Mouse (Mus musculus): ENCODE measurements around the gene Akt1.

The Akt1 gene

DNA sequence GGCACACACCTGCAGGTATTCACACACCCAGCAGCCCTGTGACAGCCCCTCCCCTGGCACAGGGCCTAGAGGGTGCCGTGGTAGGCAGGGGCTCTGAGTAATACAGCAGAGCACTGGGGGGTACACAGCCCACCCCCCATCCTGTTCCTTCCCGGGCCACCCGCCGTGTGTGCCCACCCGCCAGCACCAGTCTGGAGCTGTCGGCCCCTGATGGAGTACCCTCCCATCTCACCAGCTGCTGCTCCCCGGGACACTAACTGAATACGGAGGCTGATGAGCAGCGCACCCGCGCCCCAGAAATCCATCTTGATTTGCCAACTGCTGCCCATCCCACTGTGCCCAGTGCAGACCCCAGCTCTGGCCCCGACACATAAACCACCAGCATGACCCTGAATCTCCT lies 11.0 kb downstream of the Akt1 start:
- CTCF ChIA-PET: no interaction called here

GRCm38 (mm10) chr12:112663303-112663702 lies 11.4 kb downstream of the Akt1 start:
- CTCF ChIA-PET: no interaction called here

GRCm38 (mm10) chr12:112661851-112662250 lies 12.8 kb downstream of the Akt1 start:
- CTCF ChIA-PET: no interaction called here

DNA sequence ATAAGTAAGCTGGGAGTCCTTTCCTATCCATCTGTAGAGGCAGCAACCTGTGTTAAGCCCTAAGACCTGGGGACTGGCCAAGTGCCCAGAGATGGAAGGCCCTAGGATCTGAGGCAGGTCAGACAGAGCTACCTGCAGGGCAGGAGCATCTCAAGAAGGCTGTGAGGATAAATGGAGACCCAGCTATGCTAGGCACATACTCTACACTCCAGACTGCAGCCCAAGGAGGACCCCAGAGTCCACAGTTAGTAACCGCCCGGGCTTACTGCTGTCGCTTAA lies 13.4 kb downstream of the Akt1 start:
- CTCF ChIA-PET: no interaction called here

DNA sequence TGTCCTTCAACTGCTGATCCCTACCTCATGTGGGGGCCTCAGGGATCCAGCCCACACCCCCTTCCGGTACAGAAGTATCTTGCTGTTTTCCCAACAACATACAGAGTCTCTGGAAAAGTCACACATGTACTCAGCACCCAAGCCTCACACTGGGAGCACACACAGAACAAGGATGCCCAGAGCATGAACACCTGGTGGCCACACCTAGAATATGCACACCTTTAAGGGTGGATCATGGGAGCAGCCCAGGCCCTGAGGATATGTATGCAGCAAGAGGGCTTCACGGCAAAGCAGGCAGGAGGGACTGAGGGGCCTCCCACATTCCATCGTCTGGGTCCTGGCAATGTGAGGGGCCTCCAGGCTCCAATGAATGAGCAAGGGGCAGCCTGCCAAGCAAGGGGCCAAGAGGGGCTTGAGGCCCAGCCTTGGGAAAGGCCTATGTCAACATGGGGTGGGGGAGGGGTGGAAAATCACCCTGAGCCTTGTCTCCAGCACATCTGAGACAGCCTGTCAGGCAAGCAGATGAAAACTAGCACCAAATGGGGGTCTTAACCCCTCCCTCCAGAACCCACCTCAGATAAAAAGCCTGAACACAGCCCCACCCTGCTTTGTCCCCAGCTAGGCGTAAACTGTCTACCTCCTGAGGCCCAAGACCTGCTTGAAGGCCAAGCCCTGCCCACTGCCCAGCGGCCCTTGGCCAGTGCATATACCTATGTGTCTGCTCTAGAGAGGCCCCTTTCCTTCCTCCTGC lies 13.9 kb downstream of the Akt1 start:
- CTCF ChIA-PET: no interaction called here

- CTCF ChIA-PET: no interaction called here
These were observed 15.6 kb downstream of the Akt1 start for GRCm38 (mm10) chr12:112659109-112659508.

GRCm38 (mm10) chr12:112658619-112659018 lies 16.1 kb downstream of the Akt1 start:
- CTCF ChIA-PET: no interaction called here

- CTCF ChIA-PET: interaction anchor here (0.8 kb wide), 1 partner anchor 53 kb away, joined by 3 read pairs; no protein-coding TSS in a partner anchor
These were observed 20.6 kb downstream of the Akt1 start for GRCm38 (mm10) chr12:112654076-112654475.

DNA sequence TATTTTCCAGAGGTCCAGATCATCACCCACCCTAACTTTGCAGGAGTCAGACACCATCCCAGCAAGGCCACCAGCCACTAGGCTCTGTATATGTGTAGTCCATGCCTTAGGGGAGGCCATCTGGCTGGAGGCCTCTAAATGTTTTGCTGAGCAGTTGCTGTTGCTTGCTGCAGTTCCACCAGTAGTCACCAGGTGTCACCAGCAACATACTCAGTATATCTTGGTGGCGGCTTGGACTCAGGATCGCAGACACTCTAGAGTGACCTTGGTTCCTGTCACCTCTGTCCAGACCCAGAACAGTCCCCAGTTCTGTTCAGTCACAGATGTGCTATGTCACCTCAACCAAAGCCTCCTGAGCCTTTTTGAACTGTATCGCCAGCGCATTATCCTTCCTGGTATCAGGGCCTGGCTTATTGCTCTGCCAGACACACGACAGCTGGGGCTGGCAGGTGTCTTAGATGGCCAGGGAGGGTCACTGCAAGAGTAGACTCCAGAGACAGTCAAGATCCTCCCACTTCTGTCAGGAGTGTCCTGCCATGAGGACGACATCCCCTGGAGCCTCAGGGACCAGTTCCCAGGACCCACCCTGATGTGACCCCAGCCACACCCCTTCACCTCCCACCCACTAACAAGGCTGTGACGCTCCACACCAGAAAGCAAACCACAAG lies 21.4 kb downstream of the Akt1 start:
- CTCF ChIA-PET: interaction anchor here (0.8 kb wide), 1 partner anchor 54 kb away, joined by 3 read pairs; no protein-coding TSS in a partner anchor

DNA sequence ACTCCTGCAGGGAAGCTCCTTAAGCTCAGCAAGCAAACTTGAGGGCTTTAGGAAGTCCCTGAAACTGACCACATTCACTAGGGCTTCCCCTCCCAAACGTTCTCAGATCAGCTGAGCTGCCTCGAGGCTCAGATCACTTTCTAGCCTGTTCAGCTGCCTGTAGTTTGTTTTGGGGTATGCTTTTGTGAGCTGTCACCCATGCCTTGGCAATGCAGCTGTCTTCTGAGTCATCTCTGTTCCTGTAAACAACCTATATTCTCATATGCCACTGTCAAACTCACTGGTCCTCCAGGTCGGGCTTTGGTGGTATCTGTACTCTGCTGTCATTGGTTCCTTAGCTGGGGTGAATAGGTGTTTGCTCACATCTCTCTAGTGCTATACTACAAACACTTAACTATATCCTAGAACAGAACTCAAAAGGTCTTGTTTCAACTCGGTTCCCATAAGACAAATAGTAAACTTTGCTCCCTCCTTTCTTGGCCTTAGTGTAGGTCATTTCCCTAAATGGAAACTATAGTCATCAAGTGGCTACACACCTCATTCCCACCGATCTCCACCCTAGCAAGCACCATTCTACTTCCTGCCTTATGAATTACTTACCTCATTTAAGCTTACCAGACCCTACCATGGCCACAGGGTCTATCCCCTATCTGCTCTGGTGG lies 22.8 kb downstream of the Akt1 start:
- CTCF ChIA-PET: interaction anchor here (1.2 kb wide), 1 partner anchor 54 kb away, joined by 4 read pairs; no protein-coding TSS in a partner anchor

DNA sequence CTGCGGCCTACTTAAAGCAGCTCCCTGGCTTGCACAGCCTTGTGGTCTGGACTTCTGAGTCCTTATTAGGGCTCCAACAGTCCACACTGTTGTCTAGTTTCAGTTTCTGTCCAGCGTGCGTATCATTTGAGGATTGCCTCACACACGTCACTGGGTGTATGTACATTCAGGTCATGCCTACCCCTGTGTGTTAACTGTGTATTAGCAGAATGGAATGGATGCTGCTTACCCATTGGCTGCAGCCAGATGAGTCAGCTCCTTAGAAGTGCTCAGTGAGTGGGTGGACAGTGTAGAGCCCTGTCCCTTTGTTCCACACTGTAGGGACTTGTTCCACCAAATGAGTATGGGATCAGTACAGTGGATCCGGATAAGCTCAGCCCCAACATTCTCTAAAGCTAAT lies 26.6 kb downstream of the Akt1 start:
- CTCF ChIA-PET: no interaction called here

DNA sequence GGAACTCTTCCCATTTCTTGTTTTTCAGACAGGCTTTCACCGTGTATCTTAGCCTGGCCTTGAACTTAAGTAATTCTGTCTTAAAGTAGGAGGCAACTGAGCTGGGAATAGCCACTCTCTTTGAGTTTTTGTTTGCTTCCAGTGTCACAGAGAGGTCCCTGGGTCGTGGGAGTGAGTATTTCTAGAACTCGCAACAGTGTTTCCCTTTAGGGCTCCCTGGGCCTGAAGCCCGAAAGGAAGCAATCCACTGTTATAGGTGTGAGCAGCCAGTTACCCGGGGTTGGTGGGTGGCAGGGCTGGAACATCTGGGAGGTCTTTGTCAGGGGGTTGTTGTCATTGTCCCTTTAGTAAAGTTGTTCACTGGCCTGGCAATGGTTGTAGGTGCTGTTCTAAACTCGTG lies 28.5 kb downstream of the Akt1 start:
- CTCF ChIA-PET: interaction anchor here (0.6 kb wide), 1 partner anchor 16 kb away, joined by 9 read pairs; no protein-coding TSS in a partner anchor

DNA sequence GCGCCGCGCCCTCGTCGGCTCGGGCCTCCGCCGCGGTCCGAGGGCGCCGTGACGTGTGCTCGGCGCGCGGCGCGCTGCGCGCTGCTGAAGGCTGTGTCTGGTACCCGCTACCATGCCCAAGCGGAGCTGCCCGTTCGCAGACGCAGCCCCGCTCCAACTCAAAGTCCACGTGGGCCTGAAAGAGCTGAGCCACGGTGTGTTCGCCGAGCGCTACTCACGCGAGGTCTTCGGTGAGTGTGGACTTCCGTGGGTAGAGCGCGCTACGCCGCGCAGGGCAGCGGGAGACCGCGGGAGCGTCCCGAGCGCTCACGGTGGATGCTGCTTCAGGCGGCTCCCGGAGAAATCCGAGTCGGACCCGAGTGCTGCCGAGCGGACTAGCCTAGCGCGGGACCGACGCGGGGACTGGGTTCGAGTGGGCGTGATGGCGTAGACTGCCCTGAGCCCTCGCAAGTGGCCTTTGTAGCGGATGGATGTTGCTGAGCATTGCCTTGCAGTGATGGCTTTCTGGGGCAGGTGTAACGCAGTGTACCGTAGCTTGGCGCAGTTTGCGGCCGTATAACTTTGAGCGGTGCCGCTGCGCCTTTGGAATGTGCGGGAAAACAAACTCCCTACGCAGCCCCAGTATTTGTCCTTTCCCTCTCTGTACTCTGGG lies 29.7 kb downstream of the Akt1 start:
- CTCF ChIA-PET: interaction anchor here (0.8 kb wide), 1 partner anchor 34 kb away, joined by 3 read pairs; no protein-coding TSS in a partner anchor

GRCm38 (mm10) chr12:112644180-112644854 lies 30.4 kb downstream of the Akt1 start, which contains the start of gene Siva1:
Gene Siva1, plus strand, starts transcription at chr12:112644679.
- CTCF ChIA-PET: interaction anchor here (0.8 kb wide), 1 partner anchor 35 kb away, joined by 3 read pairs; no protein-coding TSS in a partner anchor

DNA sequence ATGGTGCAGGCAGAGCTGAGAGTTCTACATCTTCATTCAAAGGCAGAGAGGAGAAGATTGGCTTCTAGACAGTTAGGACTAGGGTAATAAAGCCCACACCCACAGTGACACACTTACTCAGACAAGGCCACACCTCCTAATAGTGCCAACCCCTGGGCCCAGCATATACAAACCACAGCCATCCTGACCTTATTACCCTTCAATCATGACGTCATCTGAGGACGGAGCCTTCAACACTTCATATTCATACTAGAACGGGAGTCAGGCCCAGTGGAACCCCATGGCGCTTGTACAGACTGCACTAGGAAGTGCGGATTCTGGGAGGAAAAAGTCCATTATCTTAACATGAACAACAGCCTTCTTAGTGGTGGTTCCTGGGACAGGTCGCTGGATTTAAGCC lies 31.6 kb downstream of the Akt1 start:
- CTCF ChIA-PET: no interaction called here

DNA sequence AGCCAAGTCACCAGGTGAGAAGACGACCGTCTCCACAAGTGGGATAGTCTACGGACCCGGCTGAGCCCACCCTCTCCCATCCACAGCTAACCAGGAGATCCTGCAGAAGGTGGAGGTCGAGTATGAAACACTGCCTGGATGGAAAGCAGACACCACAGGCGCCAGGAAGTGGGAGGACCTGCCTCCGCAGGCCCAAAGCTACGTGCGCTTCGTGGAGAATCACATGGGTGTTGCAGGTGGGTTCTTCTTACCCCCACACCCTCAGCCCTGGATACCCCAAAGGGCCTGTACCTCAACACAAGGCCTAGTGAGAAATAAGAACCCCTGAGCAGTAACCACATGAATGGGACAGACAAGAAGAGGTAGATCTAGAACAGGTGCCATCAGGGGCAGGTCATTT lies 35.2 kb downstream of the Akt1 start:
- CTCF ChIA-PET: interaction anchor here (0.6 kb wide), 1 partner anchor 82 kb away, joined by 5 read pairs; no protein-coding TSS in a partner anchor

- CTCF ChIA-PET: no interaction called here
These were observed 41.0 kb downstream of the Akt1 start for GRCm38 (mm10) chr12:112633686-112634085.

- CTCF ChIA-PET: no interaction called here
These were observed 41.8 kb downstream of the Akt1 start for GRCm38 (mm10) chr12:112632907-112633306.

- CTCF ChIA-PET: no interaction called here
These were observed 42.5 kb downstream of the Akt1 start for GRCm38 (mm10) chr12:112632084-112632777.

GRCm38 (mm10) chr12:112631472-112631871 lies 43.2 kb downstream of the Akt1 start:
- CTCF ChIA-PET: no interaction called here

DNA sequence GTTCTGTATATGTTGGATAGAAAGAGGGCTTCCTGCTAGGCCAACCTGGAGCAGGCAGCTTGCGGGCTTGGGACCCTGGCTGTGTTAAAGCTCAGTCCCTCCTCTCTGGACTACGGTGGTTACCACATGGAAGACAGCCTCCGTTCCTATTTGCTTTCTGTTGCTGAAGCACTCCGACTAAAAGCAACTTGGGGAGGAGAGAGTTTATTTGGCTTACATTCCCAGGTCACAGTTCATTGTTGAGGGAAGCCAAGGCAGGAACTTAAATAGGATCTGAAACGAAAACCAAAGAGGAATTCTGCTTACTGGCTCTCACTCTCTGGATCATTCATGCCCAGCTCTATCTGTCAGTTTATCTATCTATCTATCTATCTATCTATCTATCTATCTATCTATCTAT lies 43.9 kb downstream of the Akt1 start:
- CTCF ChIA-PET: interaction anchor here (0.5 kb wide), 1 partner anchor 64 kb away, joined by 5 read pairs; no protein-coding TSS in a partner anchor
